Mouse (Mus musculus) urinary bladder, postnatal 36 days (tissue): ENCODE measurements at regions not wholly inside any gene's neighbourhood (a gene's known extent, or its start where the extent isn't known, plus 50 kb on each side); places are given as distances from the start of the nearest gene placed in this dataset.
A peak's percentile ranks its signal among the peaks of the same experiment; 100 is the strongest.

Experiments used
- DNase-seq, 2 experiments: peaks; one replicate each; pipeline ENCODE4 v3.0.0; 2022; ENCODE audit warnings: low spot score in 2 of 2, mixed read lengths in 1 of 2

DNA sequence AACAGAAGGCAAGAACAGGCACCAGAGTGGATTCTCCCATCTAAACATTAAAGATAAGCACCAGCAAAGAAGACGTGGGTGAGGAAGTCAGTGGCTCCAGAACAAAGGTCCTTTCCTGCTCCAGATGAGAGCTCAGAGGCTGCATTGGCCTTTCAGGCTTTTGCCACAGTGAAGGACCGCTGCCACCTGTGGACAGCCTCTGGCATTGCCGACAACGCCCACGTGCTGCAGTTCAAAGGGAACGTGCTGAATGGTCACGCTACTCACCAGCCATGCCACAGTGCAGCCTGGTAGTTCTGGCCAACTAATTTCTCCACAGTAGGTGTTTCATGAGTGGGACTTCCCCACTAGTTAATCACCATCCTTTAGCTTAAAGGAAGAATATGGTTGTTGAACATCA is 365.1 kb downstream of the Dmrt2 start:
- peak; percentile 48 to 76 for DNase-seq

DNA sequence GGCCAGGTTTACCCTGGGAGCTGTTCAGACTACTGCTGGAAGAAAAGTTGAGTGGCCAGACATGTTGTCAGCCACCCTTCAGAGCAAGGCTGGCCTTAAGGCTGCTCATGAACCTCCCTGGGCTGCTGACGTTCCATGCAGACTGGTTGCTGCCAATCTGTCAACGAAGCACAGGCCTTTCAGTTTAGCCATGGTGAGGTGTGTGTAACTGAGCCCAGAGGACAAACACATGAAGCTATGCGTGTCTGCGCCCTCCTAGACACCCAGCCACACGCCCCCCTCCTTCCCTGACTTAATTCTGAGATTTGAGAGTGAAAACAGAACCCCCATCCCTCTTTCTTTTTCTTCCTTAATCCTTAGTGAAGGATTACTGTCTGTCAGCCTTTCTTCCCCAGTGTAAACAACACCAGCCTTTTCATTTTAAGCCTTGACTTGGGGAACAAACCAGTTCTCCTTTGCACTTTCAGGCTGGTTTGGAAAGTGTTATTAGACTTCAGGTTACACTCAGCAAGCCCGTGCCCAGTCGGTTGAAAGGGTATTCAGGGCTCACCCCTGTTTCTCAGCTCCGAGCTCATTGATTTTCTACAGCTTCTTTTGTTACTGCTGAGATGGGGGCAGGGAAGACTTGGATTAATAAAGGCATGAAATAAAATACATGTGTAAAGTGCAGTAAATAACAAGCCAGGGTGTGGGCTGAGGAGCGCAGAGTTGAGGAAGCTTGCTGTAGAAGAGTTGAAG is 379.4 kb downstream of the Dmrt2 start:
- no peak for DNase-seq

DNA sequence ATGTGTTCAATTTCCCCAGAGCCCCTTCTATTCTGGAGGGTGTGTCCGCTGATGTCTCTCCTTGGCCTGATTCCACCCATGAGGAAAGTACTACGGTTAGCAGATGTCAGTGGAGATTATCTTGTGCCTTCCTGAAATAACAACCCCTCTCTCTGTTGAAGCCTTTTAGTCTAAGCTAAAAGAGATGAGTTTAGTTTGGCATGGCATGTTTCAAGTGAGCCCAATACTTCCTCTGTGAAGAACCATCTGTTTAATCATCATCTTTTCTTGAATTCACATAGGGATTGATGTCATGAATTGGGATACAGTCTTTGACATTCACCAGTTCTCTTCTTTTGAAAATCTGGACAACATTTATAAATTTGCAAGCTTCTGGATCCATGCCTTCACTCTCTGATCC is 387.5 kb downstream of the Dmrt2 start:
- no peak for DNase-seq

DNA sequence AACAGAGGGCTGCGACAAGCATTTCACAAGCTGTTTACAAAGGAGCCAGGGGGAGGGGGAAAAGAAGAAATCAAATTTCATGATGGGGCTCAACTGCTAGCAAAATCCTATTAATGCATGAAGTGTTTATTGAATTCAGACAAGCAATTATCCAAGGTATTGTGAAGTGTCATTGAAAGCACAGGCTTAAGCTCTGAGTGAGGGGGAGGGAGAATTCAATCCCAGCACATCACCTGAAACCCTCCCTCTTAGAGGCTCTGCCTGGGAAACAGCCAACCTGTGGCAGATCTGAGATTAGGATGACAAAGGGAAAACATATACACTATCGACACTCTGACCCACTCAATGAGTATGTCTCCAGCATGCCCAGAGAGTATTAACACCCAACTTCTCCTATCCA is 396.3 kb downstream of the Dmrt2 start:
- DNase-seq = no peak

DNA sequence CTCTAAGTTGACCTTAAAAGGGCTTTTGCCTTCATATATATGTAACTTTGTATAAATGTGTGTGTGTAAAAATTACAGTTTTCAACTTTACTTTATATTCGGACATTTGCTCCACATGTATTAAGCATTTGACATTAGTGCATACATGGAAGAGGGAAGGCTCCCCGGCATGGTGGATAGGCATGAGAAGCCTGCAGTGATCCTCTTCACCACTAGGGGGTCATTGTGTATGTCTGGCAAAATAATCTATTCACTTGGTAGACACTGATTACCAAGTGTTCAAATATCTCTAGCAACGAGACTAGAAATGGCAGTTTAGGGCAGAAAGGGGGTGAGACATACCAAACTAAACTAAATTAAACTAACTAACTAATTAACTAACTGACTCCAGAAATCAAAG is 397.7 kb downstream of the Dmrt2 start:
- DNase-seq = no peak

DNA sequence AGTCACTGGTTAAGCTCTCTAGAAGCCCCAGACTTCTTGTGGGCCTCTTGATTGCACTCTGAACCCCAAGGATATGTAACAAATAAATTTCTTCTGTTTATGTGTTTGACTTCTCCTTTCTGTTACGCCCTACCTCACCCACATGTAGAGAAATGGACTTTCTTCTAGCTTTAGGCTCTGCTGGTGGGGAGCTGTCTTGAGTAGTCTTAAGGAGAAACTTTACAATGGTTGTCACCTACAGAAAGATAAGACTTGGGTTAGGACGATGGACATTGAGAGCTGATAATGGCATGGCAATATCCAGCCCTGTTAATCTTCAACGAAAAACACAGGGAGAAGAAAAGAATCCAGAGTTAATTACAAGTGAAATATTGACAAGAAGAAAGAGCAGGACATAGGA is 416.1 kb downstream of the Dmrt2 start:
- no peak for DNase-seq

DNA sequence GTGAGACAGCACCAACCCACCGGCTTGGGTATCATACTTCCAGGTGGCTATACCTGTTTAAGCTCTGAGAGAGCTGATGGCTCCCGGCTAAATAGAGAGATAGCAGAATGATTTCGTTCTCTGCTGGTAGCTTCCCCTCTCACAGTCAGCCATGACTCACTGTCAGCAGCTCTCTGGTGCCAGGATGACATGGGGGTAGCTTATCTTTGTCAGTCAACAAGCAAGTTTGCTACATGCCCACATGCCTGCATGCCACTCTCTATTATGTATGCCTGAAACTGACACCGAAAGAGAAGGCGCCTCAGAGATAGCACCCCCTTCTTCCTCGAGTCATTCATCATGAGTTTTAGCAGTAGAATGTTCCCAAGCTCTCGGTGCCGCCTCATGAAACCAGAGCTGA is 419.2 kb downstream of the Dmrt2 start:
- DNase-seq = no peak

DNA sequence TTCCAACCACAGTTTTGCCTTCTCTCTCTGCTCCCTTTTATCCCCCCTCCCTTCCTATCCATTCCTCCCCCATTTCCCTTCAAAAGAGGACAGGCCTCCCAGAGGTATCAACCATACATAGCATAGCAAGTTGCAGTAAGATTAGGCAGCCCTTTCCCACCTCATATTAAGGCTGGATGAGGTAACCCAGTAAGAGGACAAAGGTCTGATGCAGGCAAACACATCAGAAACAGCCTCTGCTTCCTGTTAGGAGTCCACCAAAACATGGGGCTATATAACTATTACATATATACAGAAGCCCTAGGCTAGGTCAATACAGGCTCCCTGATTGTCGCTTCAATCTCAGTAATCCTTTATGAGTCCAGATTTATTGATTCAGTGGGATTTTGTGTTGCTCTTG is 421.6 kb downstream of the Dmrt2 start:
- DNase-seq = no peak

DNA sequence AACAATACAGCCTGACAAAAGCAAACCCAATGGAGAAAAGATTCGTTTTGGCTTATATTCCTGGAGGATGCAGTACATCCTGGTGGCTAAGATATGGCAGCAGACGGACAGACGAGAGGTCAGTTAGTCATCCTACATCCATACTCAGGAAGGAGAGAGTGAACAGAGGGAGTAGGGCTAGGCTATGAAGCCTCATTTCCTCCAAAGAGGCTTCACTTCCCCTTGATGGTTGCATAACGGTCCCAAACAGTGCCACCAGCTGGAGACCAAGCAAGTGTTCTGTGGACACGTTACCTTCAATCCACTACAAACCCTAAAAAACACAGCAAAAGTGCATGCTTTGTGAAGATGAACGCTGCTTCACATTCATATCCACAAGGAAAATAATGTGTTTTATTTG is 442.1 kb downstream of the Dmrt2 start:
- no peak for DNase-seq

DNA sequence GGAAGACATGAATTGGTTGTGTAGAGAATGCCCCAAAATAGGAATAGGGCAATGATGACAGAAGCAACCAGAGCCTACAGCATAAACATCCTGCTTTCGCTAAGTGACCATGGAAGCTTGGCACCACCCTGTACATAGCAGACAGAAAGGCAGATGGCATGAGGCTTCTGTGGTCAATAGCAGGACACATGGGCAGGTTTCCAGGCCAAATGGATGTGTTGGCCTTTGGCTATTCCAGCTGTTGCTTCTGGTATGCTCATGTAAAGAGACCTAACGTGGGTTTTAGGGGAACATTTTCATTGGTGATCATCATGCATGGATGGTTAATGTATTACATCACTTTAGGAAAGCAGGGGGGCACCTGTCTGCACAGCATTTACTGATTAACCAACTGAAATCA is 456.2 kb downstream of the Dmrt2 start:
- DNase-seq = no peak

DNA sequence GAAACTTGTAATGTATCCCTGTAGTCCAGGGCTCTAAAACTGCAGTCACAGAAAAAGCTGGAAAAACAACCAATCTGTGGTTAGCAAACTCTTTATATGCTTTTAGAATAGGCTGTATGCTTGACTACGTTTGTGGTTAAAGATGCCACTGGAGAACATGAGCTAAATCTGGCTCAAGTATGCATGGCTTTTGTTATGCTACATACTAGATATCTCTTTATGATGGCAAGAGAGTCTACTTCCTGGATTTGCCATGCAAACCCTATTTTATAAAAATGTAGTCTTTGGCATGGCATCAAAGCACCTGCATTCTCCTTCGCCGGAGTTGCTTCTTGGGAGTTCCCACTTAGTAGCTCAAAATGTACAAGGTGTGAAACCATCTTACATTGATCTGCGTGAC is 462.2 kb downstream of the Dmrt2 start:
- DNase-seq = no peak

DNA sequence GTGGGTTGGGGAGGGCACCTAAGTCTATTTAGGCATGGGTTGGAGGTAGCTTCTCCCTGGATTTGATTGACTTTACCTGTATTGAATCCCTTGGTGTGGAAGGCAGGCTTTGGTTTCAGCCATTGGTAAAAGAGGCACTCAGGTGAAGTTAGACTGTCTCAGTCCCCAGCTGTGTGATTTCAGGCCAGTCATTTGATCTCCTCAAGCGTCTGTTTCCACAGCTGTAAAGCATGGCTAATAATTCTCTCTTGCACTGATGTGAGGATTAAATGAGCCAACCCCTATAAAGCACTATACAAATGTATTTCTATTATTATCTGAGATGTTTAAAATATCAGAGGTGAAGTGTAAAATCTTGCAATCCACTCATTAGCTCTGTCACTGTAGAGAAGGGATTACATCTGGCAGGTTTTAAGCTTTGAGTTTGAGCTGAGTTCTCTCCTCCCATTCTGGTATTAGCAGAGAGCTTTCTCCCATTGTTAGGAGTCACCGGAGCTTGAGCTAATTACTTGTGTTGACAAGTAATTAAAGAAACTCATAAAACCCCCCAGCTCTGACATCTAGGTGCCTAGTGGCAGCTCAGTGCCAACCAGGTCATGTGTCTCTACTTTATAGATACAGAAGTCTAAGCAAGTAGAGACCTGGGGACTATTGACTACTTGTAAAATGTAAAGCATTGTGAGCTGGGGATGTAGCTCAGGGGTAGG is 463.3 kb downstream of the Dmrt2 start:
- no peak for DNase-seq

DNA sequence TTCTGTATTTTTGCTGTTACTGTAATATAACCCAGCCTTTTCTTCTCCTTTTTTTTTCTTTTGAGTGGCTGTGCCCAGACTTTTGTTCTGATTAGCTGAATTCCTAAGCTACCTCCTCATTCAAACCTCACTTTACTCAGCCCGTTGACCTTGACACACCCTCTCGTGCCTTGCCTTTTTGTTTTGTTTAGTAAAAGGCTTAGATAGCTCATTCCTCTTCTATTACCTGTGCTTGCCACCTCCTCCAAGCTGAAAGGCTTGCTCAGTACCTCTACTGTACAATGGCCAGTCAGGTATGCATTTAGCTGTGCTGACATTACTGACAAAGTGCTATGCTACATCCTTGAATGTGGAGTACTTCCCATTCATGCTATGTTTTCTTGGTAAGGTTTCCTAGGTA is 464.2 kb upstream of the Smarca2 start:
- no peak for DNase-seq

DNA sequence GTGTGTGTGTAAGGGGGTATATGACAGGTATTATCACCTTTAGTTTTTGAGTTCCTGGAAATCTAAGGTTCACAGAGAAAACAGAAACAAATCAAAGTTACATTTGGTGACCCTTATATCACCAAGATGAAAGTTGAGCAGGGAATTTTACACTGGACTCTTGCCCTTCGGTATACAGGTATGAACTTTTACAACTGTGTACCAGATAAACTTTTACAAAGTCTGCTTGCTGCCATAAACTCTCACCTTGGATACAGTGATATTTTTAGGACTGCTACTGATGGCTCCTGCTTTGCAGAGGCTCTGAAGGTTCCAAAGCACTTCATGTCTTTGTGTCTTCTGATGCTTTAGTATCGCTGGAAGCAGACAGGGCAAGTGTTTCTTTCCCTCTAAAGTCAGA is 461.3 kb upstream of the Smarca2 start:
- no peak for DNase-seq

DNA sequence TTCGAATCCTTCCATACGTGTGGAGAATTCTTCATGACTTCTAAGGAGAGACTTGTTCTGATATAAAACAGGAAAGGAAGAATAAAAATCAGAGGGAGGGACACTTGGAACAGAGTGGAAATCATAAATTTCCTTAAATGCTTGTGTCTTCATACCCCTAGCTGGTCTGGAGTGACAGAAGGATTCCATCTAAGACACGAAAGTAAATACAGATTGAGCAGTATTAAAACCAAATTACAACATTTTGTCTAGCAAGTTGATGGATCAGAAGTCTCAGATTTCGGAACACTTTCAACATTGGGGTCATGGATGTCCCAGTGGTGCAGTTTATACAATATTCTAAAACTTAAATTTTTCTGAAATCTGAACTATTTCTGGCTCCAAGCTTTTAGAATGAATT is 453.6 kb upstream of the Smarca2 start:
- no peak for DNase-seq

DNA sequence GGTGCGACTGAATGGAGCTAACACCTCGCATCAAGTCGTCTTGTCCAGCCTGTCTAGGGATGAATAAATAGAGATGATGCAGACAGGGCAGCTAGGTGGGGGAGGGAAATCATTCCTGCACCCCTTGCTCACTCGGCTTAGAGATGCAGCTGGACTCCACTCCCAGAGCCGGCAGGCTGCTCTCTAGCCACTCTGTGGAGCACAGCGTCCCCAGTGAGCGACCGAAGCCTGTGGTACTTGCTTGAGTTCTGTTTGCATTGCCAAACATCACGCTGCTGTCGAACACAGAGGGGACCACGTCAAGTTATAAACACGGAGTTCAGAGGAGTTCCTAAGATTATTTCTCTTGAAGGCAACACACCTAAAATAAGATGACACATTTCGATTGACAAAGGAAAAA is 439.9 kb upstream of the Smarca2 start:
- no peak for DNase-seq

DNA sequence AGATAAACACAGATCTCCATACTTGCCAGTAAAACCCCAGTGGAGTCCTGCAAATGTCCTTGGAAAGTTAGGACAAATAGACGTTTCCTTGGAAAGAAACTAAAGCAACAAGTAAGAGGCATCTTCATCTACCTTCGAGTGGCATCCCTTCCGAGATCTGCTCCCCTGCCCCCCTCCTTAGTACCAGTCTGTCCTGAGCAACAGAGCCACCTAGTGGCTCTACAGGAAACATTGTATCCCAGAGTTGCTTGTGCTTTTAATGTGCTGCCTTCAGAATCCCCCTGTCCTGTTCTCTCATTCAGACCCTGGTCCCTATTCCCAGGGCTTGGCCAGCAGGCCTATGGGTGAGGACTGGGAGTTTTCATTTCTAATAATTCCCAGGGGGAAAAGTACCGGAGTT is 423.1 kb upstream of the Smarca2 start:
- no peak for DNase-seq

DNA sequence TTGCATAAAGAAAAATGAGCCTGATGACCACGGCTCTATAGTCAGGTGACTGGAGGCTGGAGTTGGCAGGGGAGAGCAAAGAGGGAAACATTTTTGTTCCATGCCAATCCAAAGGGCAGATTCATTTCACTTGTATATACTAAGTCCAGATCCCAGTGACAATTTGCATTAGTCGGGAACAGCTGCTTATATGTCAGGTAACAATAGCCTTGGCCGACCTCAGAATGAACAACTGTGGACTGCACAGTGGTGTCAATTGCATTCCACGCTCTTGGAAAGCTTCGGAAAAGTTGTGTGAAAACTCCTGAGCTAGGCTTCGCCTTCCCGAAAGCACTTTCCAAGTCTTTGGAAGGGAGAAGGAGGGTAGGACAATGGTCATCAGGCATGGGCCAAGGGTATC is 419.8 kb upstream of the Smarca2 start:
- no peak for DNase-seq

DNA sequence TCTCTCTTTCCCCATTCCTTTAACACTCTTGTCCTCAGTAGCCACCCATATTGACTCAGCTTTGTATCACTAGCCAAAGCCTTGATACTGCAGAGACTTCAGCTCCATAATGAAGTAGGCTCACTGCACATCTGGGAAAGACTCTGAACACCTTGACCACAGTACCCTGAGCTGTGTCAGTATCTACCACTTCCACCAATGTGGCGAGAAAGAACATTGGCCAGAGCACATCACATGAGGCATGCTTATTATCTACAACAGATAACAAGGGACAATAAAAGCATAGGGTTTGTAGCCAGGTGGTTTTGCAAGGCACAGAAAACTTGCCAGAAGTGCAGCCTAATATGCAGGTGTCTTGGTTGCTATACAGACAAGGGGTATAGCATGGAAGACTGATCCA is 414.0 kb upstream of the Smarca2 start:
- no peak for DNase-seq

DNA sequence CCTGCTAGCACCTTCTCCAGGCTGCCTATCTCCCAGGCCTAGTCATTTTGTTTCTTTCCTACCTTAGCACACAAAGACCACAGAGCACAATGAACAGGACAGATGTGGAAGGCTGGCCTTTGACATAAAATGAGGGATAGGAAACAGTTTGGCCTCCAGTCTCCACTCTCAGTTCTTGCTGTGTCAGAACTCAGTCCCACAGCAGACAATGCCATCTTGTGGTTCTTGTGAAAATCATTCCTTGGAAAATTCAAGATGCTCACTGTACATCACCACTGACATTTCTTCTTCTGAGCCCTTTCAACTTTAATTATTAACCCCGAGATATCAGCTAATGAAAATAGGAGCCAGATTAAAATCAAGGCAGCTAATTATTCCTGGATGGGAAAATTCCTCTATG is 411.2 kb upstream of the Smarca2 start:
- DNase-seq = no peak

DNA sequence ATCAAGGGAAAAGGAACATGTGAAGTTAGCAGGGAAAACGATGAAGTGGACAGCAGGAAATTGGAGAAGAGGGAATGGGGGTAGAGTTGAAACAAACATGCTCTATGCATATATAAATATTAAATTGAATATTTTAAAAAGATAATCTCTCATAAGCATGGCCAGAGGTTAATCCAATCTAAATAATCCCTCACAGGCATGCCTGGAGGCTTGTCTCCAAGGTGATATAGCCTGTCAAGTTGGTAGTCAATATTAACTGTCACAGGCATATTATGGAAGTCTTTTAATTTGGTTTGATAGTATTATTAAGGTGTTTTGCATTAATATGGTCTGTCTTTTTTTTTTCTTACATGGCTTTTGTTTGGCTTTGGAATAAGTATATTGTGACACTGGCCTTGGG is 396.1 kb upstream of the Smarca2 start:
- DNase-seq = no peak

DNA sequence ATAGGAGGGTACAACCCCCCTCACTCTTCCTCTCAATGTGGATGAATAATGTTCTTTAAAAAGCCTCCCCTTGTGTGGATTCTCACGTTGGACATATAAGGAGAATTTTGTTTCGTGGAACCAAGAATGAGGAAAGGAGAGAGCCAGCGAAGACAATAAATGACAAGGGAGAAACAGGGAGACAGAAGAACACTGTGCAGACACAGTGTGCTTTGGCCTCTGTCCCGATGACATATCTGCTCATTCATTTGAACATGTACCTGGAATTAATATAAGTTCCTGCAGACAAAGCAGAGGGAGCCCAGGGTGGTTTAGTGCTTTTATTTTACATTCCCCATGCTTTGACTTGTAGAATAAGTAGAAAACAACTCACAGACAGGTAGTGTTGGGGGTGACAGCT is 370.3 kb upstream of the Smarca2 start:
- no peak for DNase-seq

DNA sequence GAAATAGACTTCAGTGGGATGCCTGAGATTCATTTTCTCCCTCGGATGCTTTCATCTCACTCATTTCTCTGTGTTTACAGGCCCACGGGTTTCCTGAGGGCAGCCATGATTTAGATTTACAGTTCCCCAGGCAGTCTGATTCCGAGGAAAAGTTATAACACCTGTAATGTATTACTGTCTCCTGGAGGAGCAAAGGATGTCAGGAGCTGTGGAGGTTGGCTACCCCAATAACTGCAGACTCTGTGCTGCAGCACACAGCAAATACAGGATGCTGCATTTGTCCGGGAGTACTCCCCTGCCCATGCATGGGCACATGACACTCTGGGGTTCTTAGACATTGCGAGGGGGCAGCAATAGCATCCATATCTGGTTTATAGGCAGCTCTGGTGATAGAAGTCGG is 360.8 kb upstream of the Smarca2 start:
- DNase-seq = no peak

DNA sequence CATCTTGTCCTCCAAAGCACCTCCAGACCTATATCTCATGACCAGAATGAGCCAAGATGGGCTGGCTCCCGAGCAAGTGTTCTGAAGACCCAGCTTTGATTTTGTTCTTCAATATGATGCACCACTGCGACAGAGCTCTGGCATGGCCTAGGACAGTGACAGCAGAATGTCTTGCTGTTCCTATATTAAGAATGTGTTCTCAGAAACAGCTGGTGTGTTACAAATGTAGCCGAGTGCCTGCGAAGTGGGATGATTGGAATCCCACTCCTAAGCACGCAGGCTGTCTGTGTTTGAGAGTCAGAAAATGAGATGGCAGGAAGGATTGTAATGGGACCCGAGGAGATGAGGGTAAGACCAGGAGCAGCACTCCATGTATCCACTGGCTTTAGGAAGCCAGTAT is 355.1 kb upstream of the Smarca2 start:
- no peak for DNase-seq
